Mouse (Mus musculus) spleen, adult 2 months (tissue): Measurements from ENCODE around the gene Pnpla3.

Experiments
- CTCF ChIP-seq: fragments of 200-500 bp; IDR thresholded peaks from 2 replicates; pipeline ENCODE4 v1.5.1; 2011; ENCODE audit warnings: mild to moderate bottlenecking, inconsistent platforms; ENCODE audit not compliant: insufficient read depth, insufficient read length, insufficient replicate concordance; ENCODE audit errors: extremely low read depth
- POLR2A ChIP-seq: fragments of 200-500 bp; IDR thresholded peaks from 2 replicates; pipeline ENCODE4 v1.6.1; 2011; ENCODE audit warnings: low read depth, low read length, inconsistent platforms

DNA sequence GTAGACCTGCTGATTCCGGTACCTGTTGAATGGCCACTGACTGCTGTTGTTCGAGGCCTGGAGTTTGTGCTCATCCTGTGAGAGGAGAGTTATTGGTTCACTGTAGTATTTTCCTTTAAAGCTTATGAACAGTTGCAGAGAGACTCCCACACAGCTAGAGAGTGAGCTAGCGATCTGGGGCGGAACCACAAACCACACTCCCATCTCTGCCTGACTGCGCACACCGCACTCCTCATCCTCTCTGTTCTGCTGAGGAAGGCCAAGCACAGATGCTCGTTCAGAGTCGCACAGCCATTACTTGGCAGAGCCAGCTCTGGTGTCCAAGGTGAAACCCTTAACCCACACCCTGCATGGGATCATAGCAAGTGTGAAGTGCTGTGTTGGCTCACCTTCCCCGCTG, 11.1 kb downstream of the Pnpla3 start:
- TF ChIP-seq CTCF (no peak), POLR2A (no peak)
